Mouse (Mus musculus): Measurements from ENCODE around the gene Ube2h. TPM values are rescaled to one million over a fixed set of nuclear protein-coding genes. Genes with fewer than 3 reads are reported as not detected.

Ube2h gene
- polyA plus RNA-seq, 1 experiment, result 92.8 TPM

DNA sequence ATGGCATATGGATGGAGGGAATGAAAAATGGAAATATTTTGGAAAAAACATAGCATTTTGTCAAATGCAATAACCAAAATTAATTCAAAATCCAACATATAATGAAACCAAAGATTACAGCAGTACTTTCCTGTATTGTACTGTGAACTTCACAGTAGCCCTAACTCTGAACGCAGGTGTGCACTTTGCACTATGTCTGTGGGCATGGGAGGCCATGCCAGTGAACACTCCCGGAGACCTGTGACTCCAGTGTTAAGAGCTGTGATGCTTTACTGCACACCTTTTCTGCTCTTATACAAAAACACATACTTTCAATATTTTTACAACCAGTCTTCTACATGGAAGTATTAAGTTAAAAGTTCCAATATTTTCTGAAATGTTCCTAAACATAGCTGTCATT, 66.3 kb downstream of the Ube2h start:
- Histone ChIP-seq H3K27ac (ENCODE audit: insufficient read depth, low read length) (no peak overlapping the region), H3K4me3 (ENCODE audit: insufficient read depth, low read length) (no peak overlapping the region), H3K4me1 (ENCODE audit: control insufficient read depth, insufficient read depth, low read length) (no peaks in the 10 kb centered on the region)
- TF ChIP-seq CTCF (IDR thresholded peaks at IDR 0.05; ENCODE audit: borderline replicate concordance, insufficient read depth, low read length) (no peak), POLR2A (IDR thresholded peaks at IDR 0.05; ENCODE audit: low read depth, low read length) (no peak)

DNA sequence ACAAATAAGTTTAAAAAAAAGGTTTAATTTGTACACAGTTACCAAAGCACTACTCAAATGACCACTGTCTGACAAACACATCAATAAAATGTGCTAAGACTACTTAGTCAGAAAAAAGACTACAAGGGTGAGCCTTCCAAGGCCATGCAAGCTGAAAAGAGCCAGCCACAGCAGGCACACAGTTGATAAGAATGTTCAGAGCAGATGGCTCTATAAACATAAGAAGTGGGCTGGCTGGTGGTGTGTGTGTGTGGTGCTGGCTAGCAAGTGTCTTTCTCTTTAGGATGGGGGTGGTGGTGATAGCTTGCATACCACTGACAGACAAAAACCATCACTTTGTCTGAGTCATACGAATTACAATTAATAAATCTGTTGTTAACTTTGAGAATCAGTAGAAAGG, 67.8 kb downstream of the Ube2h start:
- no peaks in the 10 kb centered on the region for H3K4me1 ChIP-seq (ENCODE audit: control insufficient read depth, insufficient read depth, low read length)
- H3K4me3 ChIP-seq (ENCODE audit: insufficient read depth, low read length), result no peak overlapping the region
- TF ChIP-seq POLR2A (IDR thresholded peaks at IDR 0.05; ENCODE audit: low read depth, low read length), result no peak
- no peak for TF ChIP-seq CTCF (IDR thresholded peaks at IDR 0.05; ENCODE audit: borderline replicate concordance, insufficient read depth, low read length)
- H3K27ac ChIP-seq (ENCODE audit: insufficient read depth, low read length), result no peak overlapping the region

DNA sequence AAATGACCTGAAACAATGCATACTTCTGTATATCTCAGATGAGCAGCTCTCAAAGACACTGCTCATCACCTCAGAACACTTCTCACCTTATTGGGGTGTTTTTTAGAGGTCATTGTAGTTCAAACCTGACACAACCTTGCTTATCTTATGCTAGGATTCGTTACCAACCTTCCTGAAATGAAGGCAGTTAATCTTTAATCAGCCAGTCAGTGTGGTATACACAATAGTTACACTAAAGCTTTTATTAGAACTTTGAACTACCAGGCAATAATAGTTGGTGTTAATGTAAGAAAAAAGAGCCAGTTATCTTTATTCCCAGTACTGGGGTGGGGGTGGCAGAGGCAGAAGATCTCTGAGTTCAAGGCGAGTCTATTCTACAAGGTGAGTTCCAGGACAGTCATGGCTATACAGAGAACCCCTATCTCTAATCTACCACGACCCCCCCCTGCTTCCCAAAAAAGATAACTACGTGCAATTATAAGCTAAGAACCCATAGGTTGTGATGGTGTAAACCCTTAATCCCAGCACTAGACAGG, 72.5 kb downstream of the Ube2h start:
- no peak overlapping the region for H3K4me3 ChIP-seq (ENCODE audit: insufficient read depth, low read length)
- no peak for TF ChIP-seq POLR2A (IDR thresholded peaks at IDR 0.05; ENCODE audit: low read depth, low read length)
- no peak for TF ChIP-seq CTCF (IDR thresholded peaks at IDR 0.05; ENCODE audit: borderline replicate concordance, insufficient read depth, low read length)
- H3K27ac ChIP-seq (ENCODE audit: insufficient read depth, low read length), result no peak overlapping the region
- H3K4me1 ChIP-seq (ENCODE audit: control insufficient read depth, insufficient read depth, low read length), result no peaks in the 10 kb centered on the region

DNA sequence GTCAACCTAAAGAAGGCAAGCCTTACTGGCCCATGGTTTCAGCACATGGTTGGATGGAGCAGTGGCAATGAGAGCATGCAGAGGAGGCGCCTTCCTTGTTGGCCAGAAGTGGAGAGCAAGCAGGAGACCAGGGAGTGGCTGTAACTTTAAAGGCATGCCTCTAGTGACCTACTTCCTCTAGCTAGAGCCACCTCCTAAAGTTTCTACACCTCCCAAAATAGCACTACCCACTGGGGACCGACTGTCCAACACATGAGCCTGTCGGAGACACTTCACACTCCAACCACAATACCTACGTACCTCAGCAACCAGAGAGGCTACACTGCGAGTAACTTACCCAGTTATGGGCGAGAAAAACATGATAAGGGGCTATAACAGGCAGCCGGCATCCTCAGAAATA, 74.1 kb downstream of the Ube2h start:
- no peak overlapping the region for H3K4me3 ChIP-seq (ENCODE audit: insufficient read depth, low read length)
- TF ChIP-seq CTCF (IDR thresholded peaks at IDR 0.05; ENCODE audit: borderline replicate concordance, insufficient read depth, low read length), result no peak
- TF ChIP-seq POLR2A (IDR thresholded peaks at IDR 0.05; ENCODE audit: low read depth, low read length), result no peak
- H3K4me1 ChIP-seq (ENCODE audit: control insufficient read depth, insufficient read depth, low read length), result no peaks in the 10 kb centered on the region
- no peak overlapping the region for H3K27ac ChIP-seq (ENCODE audit: insufficient read depth, low read length)

DNA sequence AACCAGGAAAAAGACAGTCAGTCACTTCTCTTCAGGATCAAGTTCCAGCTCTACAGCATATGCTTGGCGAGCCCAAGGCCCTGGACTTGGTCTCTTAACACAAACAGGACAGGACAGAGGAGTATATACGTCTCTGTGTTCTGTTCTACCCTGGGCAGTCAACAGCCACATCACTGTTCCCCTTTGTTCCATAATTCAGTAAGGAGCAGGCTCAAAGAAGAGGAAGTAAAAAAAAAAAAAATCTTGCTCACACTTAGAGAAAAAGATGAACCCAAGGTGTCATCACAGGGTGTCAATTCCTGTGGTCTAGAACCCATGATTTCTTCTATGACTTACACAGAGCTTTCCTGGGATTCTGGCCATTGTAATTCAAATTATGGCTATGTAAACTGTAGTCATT, 75.4 kb downstream of the Ube2h start:
- no peak for TF ChIP-seq POLR2A (IDR thresholded peaks at IDR 0.05; ENCODE audit: low read depth, low read length)
- no peak for TF ChIP-seq CTCF (IDR thresholded peaks at IDR 0.05; ENCODE audit: borderline replicate concordance, insufficient read depth, low read length)

DNA sequence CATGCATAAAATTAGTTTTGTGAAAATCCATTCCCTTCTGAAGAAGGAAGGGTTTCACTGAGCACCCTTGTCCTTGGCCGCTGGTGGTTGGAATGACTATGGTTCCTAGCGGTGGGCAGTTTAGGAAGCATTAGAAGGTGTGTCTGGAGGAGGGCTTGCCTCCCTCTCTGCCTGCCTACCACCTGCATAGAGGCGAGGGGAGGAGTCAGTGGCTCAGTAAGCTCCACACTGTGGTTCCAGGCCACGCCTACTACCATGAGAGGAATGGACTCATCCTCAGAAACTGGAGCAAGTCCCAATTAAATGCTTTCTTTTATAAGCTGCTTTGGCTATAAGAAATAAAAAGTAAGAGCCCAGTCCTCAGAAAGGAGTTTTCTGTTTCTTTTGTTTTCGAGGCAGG, 76.0 kb downstream of the Ube2h start:
- Histone ChIP-seq H3K4me1 (ENCODE audit: control insufficient read depth, insufficient read depth, low read length) (no peaks in the 10 kb centered on the region), H3K27ac (ENCODE audit: insufficient read depth, low read length) (no peak overlapping the region), H3K4me3 (ENCODE audit: insufficient read depth, low read length) (no peak overlapping the region)
- TF ChIP-seq POLR2A (IDR thresholded peaks at IDR 0.05; ENCODE audit: low read depth, low read length) (no peak), CTCF (IDR thresholded peaks at IDR 0.05; ENCODE audit: borderline replicate concordance, insufficient read depth, low read length) (no peak)

More for the DNA sequence above, 75.4 kb downstream of the Ube2h start:
- H3K27ac ChIP-seq (ENCODE audit: insufficient read depth, low read length), result no peak overlapping the region
- no peak overlapping the region for H3K4me3 ChIP-seq (ENCODE audit: insufficient read depth, low read length)
- H3K4me1 ChIP-seq (ENCODE audit: control insufficient read depth, insufficient read depth, low read length), result no peaks in the 10 kb centered on the region

DNA sequence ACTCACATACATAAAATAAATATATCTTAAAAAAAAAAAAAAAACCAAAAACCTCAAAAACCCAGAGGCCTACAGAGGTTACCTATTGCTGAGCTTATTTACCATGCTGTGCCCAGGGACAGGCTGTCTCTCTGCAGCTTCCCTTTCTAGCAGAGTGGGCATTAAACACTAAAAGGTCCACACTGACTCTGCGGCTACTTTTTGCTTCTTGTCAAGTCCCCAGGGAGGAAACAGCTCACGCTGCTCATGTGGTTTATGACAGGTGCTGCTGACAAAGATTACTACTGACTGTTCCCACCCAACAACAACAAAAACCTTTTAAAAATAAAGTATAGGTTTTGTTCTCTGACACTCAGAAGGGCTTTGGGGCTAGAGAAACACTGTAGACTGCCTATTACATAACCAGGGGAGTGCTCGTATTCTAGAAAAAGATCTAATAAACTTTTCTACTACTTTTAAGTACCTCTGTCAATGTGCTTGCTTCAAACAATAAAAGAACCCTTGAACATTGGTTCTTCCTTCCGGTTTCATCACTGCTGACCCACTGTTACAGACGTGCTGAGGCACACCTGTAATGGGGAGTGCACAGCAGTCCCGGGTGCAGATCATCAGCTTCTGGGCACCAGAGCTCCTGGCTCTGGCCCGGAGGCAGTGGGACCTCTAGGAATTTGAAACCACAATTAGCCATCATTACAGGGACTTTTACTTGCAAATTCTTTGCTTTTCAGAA, 77.2 kb downstream of the Ube2h start:
- no peaks in the 10 kb centered on the region for H3K4me1 ChIP-seq (ENCODE audit: control insufficient read depth, insufficient read depth, low read length)
- TF ChIP-seq POLR2A (IDR thresholded peaks at IDR 0.05; ENCODE audit: low read depth, low read length) (no peak), CTCF (IDR thresholded peaks at IDR 0.05; ENCODE audit: borderline replicate concordance, insufficient read depth, low read length) (no peak)
- H3K4me3 ChIP-seq (ENCODE audit: insufficient read depth, low read length), result no peak overlapping the region
- H3K27ac ChIP-seq (ENCODE audit: insufficient read depth, low read length), result no peak overlapping the region

DNA sequence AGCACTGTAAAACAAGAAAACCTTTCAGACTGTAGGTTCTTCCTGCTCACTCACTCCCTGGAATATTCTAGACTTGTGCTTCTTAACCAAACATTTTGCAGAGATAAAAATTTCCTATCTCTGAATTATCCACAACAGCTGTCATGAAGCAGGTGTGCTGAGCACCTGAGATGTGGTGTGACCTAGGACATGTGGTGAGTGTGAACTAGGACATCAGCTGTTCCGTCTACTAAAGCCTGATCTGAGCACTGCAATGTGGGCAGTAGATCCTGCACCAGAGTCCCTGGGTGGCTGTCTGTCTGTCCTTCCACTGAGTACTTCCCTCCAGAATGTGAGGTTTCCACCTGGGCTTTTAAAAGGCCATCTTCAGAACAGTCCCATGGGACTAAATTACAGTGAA, 79.6 kb downstream of the Ube2h start:
- Histone ChIP-seq H3K27ac (ENCODE audit: insufficient read depth, low read length) (no peak overlapping the region), H3K4me3 (ENCODE audit: insufficient read depth, low read length) (no peak overlapping the region), H3K4me1 (ENCODE audit: control insufficient read depth, insufficient read depth, low read length) (no peaks in the 10 kb centered on the region; the same call in 1 of the 2 replicates)
- TF ChIP-seq POLR2A (IDR thresholded peaks at IDR 0.05; ENCODE audit: low read depth, low read length) (no peak), CTCF (IDR thresholded peaks at IDR 0.05; ENCODE audit: borderline replicate concordance, insufficient read depth, low read length) (no peak)

DNA sequence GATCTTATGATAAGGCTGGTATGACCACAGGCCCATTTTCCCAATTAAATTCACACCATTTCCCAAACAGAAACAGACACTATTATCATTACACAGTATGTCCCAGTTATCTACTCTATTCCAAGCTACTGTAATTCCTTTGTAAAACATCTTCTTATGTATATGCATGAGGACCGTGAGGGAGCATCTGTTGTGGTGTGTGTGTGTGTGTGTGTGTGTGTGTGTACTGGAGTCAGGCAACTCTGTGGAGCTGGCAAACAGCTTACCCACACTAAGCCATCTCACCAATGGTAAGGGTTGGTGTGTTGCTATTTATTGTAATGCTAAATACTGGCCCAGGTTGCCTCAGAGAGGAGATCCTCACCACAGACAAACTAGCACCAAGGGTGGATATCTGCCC, 82.0 kb downstream of the Ube2h start:
- Histone ChIP-seq H3K4me3 (ENCODE audit: insufficient read depth, low read length) (no peak overlapping the region), H3K4me1 (ENCODE audit: control insufficient read depth, insufficient read depth, low read length) (no peaks in the 10 kb centered on the region; the same call in 1 of the 2 replicates), H3K27ac (ENCODE audit: insufficient read depth, low read length) (no peak overlapping the region)
- TF ChIP-seq CTCF (IDR thresholded peaks at IDR 0.05; ENCODE audit: borderline replicate concordance, insufficient read depth, low read length) (no peak), POLR2A (IDR thresholded peaks at IDR 0.05; ENCODE audit: low read depth, low read length) (no peak)

DNA sequence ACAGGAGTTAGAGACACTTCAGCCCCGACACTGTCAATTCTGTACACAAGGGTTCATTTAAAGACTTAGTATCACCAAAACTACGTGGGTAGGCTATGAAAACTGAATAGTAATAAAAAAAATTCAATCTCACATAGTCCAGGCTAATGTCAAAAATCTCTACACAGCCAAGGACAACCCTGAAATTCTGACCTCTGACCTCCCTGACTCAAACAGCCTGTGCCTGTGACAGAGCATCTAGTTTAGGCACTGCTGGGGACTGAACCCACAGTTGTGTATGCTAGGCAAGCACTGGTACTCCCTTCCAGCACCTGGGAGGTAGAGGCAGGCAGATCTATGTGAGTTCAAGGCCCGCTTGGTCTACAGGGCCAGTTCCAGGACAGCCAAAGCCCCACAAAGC, 86.8 kb downstream of the Ube2h start:
- Histone ChIP-seq H3K4me1 (ENCODE audit: control insufficient read depth, insufficient read depth, low read length) (no peaks in the 10 kb centered on the region; the same call in 1 of the 2 replicates), H3K27ac (ENCODE audit: insufficient read depth, low read length) (no peak overlapping the region), H3K4me3 (ENCODE audit: insufficient read depth, low read length) (no peak overlapping the region)
- no peak for TF ChIP-seq POLR2A (IDR thresholded peaks at IDR 0.05; ENCODE audit: low read depth, low read length)
- no peak for TF ChIP-seq CTCF (IDR thresholded peaks at IDR 0.05; ENCODE audit: borderline replicate concordance, insufficient read depth, low read length)

Measured in embryonic fibroblast, embryonic 13.5 days (primary cell).